Mouse (Mus musculus) CH12.LX (cell line): ENCODE data around the gene Gm4707.

Source experiments
- CTCF ChIP-seq, 2 experiments: IDR thresholded peaks in 1 of 2; conservative IDR thresholded peaks in 1 of 2; 2 replicates each; pipeline ENCODE4 v1.5.1; 2011 to 2012; ENCODE audit warnings: low read depth in 2 of 2, low read length in 2 of 2, improper control_type of control experiment in 1 of 2, inconsistent platforms in 1 of 2, mild to moderate bottlenecking in 1 of 2, moderate library complexity in 1 of 2
- E2F4 ChIP-seq: IDR thresholded peaks from 2 replicates; pipeline ENCODE4 v1.6.1; 2011; ENCODE audit warnings: low read depth, low read length, improper control_type of control experiment; ENCODE audit not compliant: insufficient replicate concordance
- EP300 ChIP-seq: IDR thresholded peaks from 2 replicates; pipeline ENCODE4 v1.6.1; 2011; ENCODE audit warnings: low read length, improper control_type of control experiment
- KAT2A ChIP-seq: IDR thresholded peaks from 2 replicates; pipeline ENCODE4 v1.6.1; 2012; ENCODE audit warnings: low read length, improper control_type of control experiment, inconsistent platforms; ENCODE audit not compliant: insufficient replicate concordance
- MAX ChIP-seq: IDR thresholded peaks from 2 replicates; pipeline ENCODE4 v1.6.1; 2011; ENCODE audit warnings: low read length, improper control_type of control experiment
- POLR2A ChIP-seq: IDR thresholded peaks from 2 replicates; pipeline ENCODE4 v1.6.1; 2011; ENCODE audit warnings: low read depth, mild to moderate bottlenecking, improper control_type of control experiment, low read length
- RCOR1 ChIP-seq: conservative IDR thresholded peaks from 2 replicates; pipeline ENCODE4 v1.6.1; 2012; ENCODE audit warnings: low read depth, mild to moderate bottlenecking, inconsistent platforms, low read length, improper control_type of control experiment
- SIN3A ChIP-seq: IDR thresholded peaks from 2 replicates; pipeline ENCODE4 v1.6.1; 2012; ENCODE audit warnings: low read length, improper control_type of control experiment, inconsistent platforms
- TBP ChIP-seq: conservative IDR thresholded peaks from 2 replicates; pipeline ENCODE4 v1.6.1; 2011; ENCODE audit warnings: low read depth, low read length, improper control_type of control experiment
- ZNF384 ChIP-seq: IDR thresholded peaks from 2 replicates; pipeline ENCODE4 v1.6.1; 2012; ENCODE audit warnings: low read depth, low read length, improper control_type of control experiment, inconsistent platforms

GRCm38 (mm10) chr17:71484711-71485110, 25.0 kb upstream of the Gm4707 start:
- TF ChIP-seq MAX (no peak), POLR2A (no peak), CTCF (conservative IDR thresholded peaks at IDR 0.05 in 1 of 2, IDR thresholded peaks at IDR 0.05 in 1 of 2; ENCODE audit: low read depth in 2 of 2, low read length in 2 of 2) (no peak), EP300 (no peak), TBP (no peak), KAT2A (no peak), E2F4 (no peak), ZNF384 (no peak), RCOR1 (no peak), SIN3A (no peak)
